Mouse (Mus musculus) bone marrow, adult 2 months (tissue): ENCODE data around the gene Pdgfa. TPM values are rescaled to one million over a fixed set of nuclear protein-coding genes. Genes with fewer than 3 reads are reported as not detected.

Experiments
- H3K27ac ChIP-seq: fragments of 200-500 bp; 2 replicates; pipeline ENCODE4 v1.5.1; 2012; ENCODE audit warnings: low read depth, mild to moderate bottlenecking, control low read depth, inconsistent platforms, low read length; ENCODE audit not compliant: control insufficient read depth, poor library complexity, insufficient read depth
- H3K4me1 ChIP-seq: fragments of 200-500 bp; 2 replicates; pipeline ENCODE4 v1.6.1; 2011; ENCODE audit warnings: low read length; ENCODE audit not compliant: control insufficient read depth, insufficient read depth
- H3K4me3 ChIP-seq: fragments of 200-500 bp; replicated peaks from 2 replicates; pipeline ENCODE3; 2011; ENCODE audit warnings: mild to moderate bottlenecking, low read depth, low read length, control low read depth; ENCODE audit not compliant: control insufficient read depth
- CTCF ChIP-seq: fragments of 200-500 bp; IDR thresholded peaks from 2 replicates; pipeline ENCODE4 v1.5.1; 2011; ENCODE audit warnings: low read length, control low read depth; ENCODE audit not compliant: control insufficient read depth, insufficient read depth
- POLR2A ChIP-seq: fragments of 200-500 bp; IDR thresholded peaks from 2 replicates; pipeline ENCODE4 v1.6.1; 2011; ENCODE audit warnings: low read depth, mild to moderate bottlenecking, control low read depth, low read length, borderline replicate concordance; ENCODE audit not compliant: control insufficient read depth
- WGBS: fragments of 180-500 bp; shearing (Covaris S2); methylation state at CpG from one replicate; pipeline ENCODE4 v1.1.7; 2018; 5-methylcytosine and 5-hydroxymethylcytosine counted together
- polyA plus RNA-seq: library from polyadenylated mRNA; stranded (reverse); fragments of >200 nt; gene quantifications from 2 replicates; pipeline ENCODE4 v1.2.4, GENCODE M21; 2011; ENCODE audit warnings: low replicate concordance; ENCODE audit not compliant: missing spikeins, insufficient read depth, insufficient read length

Gene Pdgfa
- polyA plus RNA-seq, 1 experiment: 6.8 TPM

DNA sequence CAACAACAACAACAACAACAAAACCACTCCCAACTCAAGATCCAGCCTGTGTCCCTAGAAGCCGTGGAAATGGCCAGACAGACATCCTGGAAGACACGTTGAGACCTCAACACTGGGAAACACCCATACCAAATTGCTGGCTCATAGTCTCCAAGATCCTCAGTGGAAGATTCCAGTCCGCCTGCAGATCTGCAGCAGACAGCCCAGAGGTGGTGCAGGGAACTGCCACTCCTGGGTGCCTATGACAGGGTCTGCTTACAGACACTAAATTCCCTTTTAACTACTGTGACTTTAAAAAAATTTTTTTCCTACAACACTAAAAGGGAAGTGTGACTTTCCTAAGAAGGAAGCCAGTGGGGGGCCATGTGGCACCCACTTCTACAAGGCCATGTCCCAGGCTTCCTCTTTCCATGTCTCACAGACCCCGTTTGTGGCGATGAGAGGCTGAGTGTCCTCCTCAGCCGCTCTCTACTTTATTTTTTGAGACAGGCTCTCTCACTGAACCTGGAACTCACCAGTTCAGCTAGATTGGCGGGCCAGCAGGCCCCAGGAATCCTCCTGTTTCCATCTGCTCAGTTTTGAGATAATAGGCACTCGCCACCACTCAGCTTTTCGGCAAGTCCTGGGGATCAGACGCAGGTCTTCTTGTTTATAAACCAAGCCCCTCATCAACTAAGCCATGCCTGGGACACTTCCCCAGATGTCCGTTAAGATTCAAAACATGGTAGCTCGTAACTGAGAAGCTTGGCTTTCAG is 27.4 kb upstream of the Pdgfa start:
- H3K27ac ChIP-seq: peak overlapping the region; percentile 3; the same call in 1 of the 2 replicates
- no peak overlapping the region for H3K4me3 ChIP-seq
- 32% methylated on average over 12 of the region's 12 CpGs for WGBS
- H3K4me1 ChIP-seq: no peaks in the 10 kb centered on the region; the same call in 1 of the 2 replicates
- TF ChIP-seq POLR2A: no peak
- no peak for TF ChIP-seq CTCF

DNA sequence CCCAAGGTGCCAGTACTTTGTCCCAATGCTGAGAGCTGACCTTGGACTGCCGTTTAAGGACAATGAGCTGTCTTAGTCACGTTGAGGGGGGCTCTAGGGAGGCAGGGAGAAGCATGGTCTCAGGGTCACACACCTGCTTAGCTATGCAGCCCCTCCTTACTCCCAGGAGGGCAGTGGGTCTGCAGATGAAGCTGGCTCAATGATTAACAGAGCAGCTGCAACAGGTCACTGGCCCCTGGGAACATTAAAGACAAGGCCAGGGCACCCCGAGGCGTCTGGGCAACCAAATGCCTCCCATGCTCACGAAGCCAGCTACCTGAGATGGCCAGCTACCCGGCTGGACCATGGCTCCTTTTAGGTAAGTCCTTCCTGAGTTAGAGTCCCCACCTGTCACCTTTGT is 23.4 kb upstream of the Pdgfa start:
- Histone ChIP-seq H3K4me3 (no peak overlapping the region), H3K27ac (no peak overlapping the region), H3K4me1 (no peaks in the 10 kb centered on the region; the same call in 1 of the 2 replicates)
- 72% methylated on average over 6 of the region's 6 CpGs for WGBS
- TF ChIP-seq CTCF (no peak), POLR2A (no peak)

DNA sequence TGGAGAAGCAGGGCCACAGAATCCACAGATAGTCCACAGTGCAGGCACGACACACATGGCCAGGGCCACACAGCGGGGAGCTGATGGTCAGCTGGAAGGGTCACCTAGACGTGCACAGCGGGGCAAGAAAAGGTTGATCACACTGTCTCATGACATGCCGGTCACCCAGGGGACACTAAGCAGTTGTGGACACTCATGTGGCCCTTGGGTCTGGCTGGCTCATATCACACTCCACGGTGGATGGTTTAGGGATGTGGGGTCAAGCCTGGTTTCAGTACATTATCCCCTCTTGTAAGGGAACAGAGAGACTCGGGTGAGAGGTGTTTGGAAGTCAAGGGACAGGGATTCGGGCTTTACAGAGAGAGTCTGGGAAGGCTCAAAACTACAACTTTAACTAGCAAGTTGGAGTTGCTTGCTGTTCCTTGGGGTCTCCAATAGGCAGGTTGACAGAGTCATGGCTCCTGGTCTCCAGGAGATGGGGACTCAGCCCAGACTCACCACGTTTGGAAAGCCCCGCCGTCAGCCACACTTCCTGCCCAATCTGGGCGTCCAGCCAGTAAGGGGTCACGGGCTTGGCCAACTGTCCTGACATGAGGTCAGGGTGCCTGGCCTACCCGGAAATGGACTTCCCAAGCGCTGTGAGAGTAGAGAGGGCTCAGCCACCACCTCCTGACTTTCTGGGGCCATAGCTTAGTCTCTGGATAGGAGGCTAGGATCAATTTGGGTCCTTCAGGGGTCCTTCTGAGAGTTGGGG is 20.4 kb upstream of the Pdgfa start:
- TF ChIP-seq CTCF: no peak
- TF ChIP-seq POLR2A: no peak
- Histone ChIP-seq H3K4me1 (no peaks in the 10 kb centered on the region; the same call in 1 of the 2 replicates), H3K27ac (no peak overlapping the region), H3K4me3 (no peak overlapping the region)
- 49% methylated on average over 15 of the region's 15 CpGs for WGBS

DNA sequence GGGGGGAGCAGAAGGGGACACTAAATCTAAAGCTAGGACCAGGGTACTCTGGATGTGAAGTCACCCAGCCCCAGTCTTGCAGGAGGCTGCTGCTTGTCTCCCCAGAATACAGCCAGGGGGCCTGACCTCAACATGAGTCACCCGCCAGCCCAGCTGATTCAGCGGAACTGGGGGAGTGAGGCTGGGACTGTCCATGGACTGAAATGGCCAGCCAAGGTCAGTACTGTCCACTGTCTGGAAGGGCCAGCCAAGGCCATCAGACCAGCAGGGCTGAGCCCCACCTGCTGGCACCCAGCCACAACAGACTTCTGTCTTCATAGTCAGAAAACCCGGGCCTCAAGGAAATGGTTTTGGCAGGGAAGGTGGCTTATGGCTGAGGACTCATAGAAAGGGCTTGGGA is 17.9 kb upstream of the Pdgfa start:
- Histone ChIP-seq H3K4me3 (no peak overlapping the region), H3K27ac (no peak overlapping the region), H3K4me1 (no peaks in the 10 kb centered on the region; the same call in 1 of the 2 replicates)
- TF ChIP-seq CTCF: no peak
- TF ChIP-seq POLR2A: no peak
- WGBS: 15% methylated on average over 3 of the region's 3 CpGs

DNA sequence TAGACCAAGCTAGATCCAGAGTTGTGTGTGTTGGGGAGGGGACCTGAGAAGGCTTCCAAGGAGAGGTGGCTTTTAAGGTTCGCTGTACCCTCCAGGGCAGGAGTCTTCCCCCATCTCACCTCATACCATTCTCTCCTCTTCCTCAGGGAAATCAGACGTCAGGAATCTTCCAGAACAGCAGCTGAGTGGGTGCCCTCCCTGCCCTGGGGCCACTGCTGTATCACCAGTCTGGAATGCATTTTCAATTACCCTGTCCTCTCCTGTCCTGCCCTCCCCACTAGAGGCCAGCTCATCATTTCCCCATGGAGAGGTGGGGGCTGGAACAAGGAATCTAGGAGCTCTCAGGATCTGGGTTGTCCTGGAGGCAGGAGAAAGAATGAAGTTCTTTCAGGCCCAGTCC is 13.5 kb upstream of the Pdgfa start:
- no peaks in the 10 kb centered on the region for H3K4me1 ChIP-seq
- H3K4me3 ChIP-seq: no peak overlapping the region
- no peak for TF ChIP-seq POLR2A
- TF ChIP-seq CTCF: no peak
- WGBS: 69% methylated on average over 2 of the region's 2 CpGs
- no peak overlapping the region for H3K27ac ChIP-seq

DNA sequence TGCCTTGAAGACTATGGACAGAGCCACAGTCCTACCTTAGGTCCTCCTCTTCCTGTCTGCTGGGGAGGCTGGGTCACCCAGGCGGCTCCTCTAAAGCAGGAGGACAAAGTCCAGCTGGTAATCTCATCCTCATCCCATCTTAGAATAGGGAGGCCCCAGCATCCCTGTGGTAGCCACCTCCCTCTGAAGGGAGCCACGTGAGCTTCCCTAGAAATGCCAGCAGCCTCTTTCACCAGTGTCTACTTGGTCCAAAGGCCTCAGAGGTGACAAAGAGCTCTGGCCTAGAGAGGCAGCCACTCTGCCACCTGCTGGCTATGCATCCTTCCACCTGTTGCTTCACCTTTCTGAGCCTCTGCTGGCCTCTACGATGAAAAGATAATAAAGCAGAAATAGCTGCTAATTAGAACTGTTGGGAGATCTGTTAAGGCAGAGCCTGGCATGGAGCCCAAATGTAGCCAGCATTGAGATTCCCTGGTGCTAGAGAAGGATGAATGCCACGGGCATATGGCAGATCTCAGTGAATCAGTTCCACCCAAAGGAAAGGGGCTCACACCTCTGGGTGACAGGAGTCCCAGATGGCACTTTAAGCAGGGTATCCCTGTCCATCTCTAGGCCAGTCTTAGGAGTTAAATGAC is 10.1 kb upstream of the Pdgfa start:
- TF ChIP-seq POLR2A (no peak), CTCF (no peak)
- Histone ChIP-seq H3K27ac (no peak overlapping the region), H3K4me1 (no peaks in the 10 kb centered on the region), H3K4me3 (no peak overlapping the region)
- 50% methylated on average over 4 of the region's 4 CpGs for WGBS

DNA sequence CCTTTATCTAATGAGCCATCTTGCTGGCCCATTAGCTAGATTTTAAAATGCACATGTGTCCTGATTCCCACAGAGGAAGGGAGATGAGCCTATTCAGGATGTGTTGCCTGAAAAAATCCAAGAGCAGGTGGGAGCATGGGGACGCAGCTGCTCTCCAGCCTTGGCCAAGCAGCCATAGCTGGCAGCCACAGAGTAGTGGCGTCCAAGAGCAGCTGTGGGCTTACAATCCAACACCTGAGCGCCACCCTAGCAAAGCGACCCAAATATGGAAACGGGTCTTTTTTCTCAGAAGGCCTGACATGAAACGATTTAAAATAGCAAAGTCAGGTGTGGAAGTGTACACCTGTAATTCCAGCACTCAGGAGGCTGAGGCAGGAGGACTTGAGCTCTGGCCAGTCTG is 7.4 kb upstream of the Pdgfa start:
- no peak overlapping the region for H3K4me3 ChIP-seq
- WGBS: 77% methylated on average over 6 of the region's 6 CpGs
- no peaks in the 10 kb centered on the region for H3K4me1 ChIP-seq
- no peak overlapping the region for H3K27ac ChIP-seq
- TF ChIP-seq POLR2A (no peak), CTCF (no peak)

DNA sequence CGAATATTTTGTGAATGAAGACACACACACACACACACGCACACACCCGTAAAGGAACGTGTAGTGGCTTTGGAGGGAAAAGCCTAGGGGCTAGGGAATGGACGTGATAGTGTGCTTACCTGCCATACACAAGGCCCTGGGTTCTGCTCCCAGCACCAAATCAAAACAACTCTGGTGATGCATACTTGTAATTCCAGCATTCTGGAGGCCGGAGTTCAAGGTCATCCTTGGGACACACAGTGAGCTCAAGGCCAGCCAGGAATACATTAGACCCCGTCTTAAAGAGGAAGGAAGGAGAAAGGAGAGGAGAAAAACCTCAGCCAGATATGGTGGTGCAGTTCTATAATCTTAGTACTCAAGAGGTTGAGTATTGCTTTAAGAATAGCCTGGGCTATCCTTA is 2.5 kb upstream of the Pdgfa start:
- 56% methylated on average over 7 of the region's 7 CpGs for WGBS
- H3K27ac ChIP-seq: no peak overlapping the region
- TF ChIP-seq CTCF (no peak), POLR2A (no peak)
- no peaks in the 10 kb centered on the region; the same call in 1 of the 2 replicates for H3K4me1 ChIP-seq
- H3K4me3 ChIP-seq: no peak overlapping the region
